Mouse (Mus musculus): Measurements from ENCODE around the gene Agap2. TPM values are rescaled to one million over a fixed set of nuclear protein-coding genes. Genes with fewer than 3 reads are reported as not detected.
"Not testable (repeated sequence)": the region's sequence is repeated elsewhere in the genome, so short reads cannot be mapped to it uniquely, and the experiment has no call there.

Agap2 gene
- total RNA-seq, 2 experiments from 2014 or later, result 542 to 553 TPM

DNA sequence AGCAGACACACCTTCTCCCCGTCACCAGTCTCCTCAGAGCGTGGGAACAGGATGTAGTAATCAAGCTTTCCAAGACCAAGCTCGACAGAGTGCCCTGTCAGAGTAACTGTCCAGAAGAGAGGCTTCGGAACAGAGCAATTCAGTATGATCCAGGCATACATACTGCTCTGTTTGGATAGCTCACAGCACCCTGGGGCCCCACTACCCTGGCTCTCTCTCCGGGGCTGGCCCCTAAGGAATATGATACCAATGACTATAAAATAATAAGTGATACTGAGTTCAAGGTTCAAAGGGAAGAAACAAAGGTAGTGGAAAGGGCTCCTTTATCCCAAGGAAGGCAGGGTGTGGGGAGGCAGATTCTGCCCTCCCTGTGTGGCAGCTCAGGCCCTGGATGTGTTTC lies 57.4 kb downstream of the Agap2 start:
- no peak for DNase-seq (ENCODE audit: low spot score in 2 of 2)

DNA sequence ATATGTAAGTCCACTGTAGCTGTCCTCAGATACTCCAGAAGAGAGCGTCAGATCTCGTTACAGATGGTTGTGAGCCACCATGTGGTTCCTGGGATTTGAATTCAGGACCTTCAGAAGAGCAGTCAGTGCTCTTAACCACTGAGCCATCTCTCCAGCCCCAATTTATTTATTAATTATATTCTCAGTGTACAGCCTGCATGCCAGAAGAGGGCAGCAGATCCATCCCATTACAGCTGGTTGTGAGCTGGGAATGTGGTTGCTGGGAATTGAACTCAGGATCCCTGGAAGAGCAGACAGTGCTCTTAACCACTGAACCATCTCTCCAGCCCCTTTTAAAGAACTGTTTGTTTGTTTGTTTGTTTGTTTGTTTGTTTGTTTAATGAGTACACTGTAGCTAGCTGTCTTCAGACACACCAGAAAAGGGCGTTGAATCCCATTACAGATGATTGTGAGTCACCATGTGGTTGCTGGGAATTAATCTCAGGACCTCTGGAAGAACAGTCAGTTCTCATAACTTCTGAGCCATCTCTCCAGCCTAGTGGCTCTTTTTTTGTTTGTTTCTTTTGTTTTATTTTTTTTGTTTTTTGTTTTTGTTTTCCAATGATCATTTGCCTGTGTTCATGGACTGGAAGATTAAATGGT lies 59.4 kb downstream of the Agap2 start:
- not testable (repeated sequence) for DNase-seq (ENCODE audit: low spot score in 2 of 2)

DNA sequence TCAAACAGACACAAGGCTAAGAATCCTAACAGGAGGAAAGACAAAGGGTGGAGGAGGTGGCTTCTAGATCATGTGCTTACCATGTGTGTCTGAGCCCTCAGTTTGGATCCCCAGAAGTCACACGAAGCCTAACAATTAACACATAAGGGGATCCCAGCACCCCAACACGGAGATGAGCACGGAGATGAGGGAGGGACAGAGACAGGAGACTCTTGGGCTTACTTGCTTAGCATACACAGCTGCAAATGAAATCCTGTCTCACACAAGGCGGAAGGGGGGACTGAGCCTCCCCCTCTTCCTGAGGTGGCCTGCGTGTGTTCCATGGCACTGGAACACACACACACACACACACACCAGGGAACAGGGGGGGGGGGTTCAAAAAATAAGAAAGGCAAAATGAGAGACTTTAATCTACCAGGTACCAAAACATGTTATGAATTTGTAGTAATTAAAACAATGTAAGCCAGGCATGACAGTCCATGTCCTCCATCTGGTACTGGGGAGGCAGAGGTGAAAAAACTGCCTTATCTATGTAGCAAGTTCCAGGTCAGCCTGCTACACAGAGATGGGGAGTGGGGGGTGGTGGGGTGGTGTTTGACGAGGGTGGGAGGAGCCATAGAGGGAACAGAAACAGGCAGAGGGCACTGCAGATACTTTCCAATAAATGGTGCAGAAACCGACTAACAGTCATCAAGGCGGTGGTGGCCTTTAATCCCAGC lies 60.2 kb downstream of the Agap2 start:
- no peak for DNase-seq (ENCODE audit: low spot score in 2 of 2)

DNA sequence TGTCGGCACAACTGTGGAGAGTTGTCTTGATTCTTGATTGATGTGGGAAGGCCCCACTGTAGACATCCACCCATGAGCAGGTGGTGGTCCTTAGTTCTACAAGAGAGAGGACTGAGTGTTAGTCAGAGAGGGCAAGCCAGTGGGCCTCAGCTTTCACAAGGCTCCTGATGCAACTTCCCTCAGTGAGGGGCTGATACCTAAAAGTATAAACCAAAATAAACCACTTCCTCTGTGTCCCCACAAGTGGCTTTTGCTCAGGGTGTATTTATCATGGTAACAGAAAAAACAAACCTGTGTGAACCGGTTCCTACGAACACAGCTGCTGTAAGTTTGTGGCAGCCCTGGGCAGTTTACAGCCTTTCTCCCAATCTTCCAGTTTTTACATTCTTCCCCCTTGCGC lies 61.4 kb downstream of the Agap2 start:
- DNase-seq (ENCODE audit: low spot score in 2 of 2), result no peak

DNA sequence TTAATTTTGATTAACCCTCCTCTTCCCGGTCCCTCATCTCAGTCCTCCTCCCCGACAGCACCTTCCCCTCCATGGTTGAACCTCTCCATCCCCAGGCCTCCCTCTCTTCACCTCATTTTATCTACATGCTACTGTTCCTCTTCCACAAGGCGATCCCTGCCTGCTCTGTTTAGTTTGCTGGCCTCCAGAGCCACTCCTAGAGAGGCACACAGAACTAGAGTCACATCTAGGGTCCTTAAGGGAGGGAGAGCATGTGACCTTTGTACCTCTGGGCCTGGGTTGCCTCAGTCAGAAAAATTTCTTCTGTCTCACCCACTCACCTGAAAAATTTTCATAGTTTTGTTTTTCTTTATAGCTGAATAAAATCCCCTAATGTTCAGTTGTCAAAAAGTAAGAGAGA lies 62.8 kb downstream of the Agap2 start:
- no peak for DNase-seq (ENCODE audit: low spot score in 2 of 2)

DNA sequence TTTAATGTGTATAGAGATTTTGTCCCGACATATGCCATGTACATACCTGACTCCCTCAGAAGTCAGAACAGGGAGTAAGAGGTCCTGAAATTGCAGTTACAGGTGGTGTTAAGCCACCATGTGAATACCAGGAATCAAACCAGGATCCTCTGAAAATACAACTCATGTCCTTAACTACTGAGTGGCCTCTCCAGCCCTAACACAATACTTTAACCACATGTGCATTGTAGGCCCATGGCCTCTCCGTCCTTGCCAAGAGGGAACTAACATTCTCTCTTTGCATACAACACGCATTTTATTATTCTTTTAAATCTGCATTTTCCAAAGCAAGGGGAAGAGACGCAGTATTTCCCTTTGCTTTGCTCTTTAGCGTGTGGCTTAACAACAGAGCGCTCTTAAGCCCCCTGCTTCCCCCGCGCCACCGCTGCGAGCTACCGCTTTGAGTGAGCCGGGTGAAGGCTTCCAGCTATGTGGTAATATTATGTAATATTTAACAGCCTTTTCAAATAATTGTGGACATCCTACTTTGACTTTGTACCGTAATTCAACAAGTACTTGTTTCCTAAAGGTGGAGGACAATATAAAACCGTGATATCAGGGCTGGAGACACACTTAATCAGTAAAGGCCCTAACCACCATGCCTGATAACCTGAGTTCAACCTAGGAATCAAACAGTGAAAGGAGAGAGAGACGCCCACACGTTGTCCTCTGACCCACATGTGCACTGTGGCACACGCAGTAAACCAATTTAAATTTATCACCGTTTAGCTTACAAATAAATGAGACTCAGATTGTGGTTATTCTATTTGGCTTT lies 63.5 kb downstream of the Agap2 start:
- no peak for DNase-seq (ENCODE audit: low spot score in 2 of 2)

DNA sequence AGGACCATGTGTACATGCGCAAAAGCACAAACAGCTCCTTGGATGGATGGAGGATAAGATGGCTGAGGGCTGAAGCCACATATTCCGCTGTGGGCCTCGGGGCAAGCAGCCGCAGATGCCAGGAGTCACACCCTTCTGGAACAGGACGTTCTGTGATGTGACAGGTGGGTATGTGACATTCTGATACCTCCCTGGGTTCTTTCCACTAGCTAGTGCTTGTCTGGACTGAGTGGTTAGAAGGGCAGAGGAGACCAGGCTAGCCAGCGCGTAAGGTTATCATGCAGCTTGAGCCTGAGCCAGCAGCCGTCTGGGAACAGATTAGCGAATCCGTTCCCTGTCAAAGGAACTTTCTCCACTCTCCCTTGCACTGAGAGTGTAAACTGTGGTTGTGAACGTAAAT lies 65.9 kb downstream of the Agap2 start:
- DNase-seq (ENCODE audit: low spot score in 2 of 2), result no peak

DNA sequence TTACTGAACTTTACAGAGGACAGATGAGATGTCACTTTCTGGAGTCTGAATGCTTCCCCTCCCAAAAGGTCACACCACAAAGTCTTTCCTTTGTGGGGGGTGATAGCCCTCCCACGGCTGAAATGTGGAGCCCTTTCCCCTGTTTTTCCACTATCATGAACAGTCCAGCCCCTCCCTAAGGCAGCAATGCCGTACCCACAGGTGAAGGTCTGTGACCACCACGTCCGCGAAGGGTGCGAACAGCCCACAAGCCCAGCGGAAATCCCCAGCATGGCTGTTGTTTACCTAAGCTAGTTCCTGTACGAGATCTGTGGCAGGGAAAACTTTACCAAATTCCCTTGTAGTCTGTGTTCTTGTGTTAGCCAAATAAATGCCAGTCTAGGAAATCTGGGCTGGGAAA lies 66.4 kb downstream of the Agap2 start:
- DNase-seq (ENCODE audit: low spot score in 2 of 2), result no peak

Other genes with a start within 250 kb of the Agap2 start
- 10 to 100 TPM in 1 of 2 experiments, 1 to 10 TPM in 1; 7.4 to 10.3 TPM for gene Atp23, start 173.9 kb upstream of the Agap2 start, total RNA-seq (2021)
- 10 to 100 TPM; 78.9 to 88.9 TPM for gene Ctdsp2, start 96.6 kb upstream of the Agap2 start, total RNA-seq (2021)
- gene Avil, start 74.6 kb upstream of the Agap2 start, total RNA-seq (2021), result under 1 TPM; 0.11 to 0.18 TPM
- gene Tsfm, start 44.4 kb upstream of the Agap2 start, total RNA-seq (2021), result 10 to 100 TPM; 31.4 to 36.3 TPM
- gene Mettl1, start 33.9 kb upstream of the Agap2 start, total RNA-seq (2021), result 10 to 100 TPM; 12.6 to 14.0 TPM
- gene Eef1akmt3, start 33.8 kb upstream of the Agap2 start, total RNA-seq (2021), result under 1 TPM; 0.27 to 0.34 TPM
- gene Cyp27b1, start 27.0 kb upstream of the Agap2 start, total RNA-seq (2021), result under 1 TPM; 0.45 to 0.75 TPM
- gene March9, start 15.1 kb upstream of the Agap2 start, total RNA-seq (2021), result 10 to 100 TPM; 48.6 to 48.9 TPM
- 100 to 1,000 TPM; 157 to 178 TPM for gene Cdk4, start 11.8 kb upstream of the Agap2 start, total RNA-seq (2021)
- 10 to 100 TPM; 59.9 to 63.4 TPM for gene Tspan31, start 5.0 kb upstream of the Agap2 start, total RNA-seq (2021)
- 10 to 100 TPM; 94.3 to 98.3 TPM for gene Os9, start 45.8 kb downstream of the Agap2 start, total RNA-seq (2021)
- 100 to 1,000 TPM; 107 to 116 TPM for gene B4galnt1, start 89.9 kb downstream of the Agap2 start, total RNA-seq (2021)
- gene Slc26a10, start 105.4 kb downstream of the Agap2 start, total RNA-seq (2021), result 1 to 10 TPM; 2.0 to 2.6 TPM
- 100 to 1,000 TPM; 125 to 132 TPM for gene Arhgef25, start 114.8 kb downstream of the Agap2 start, total RNA-seq (2021)
- gene Dtx3, start 120.4 kb downstream of the Agap2 start, total RNA-seq (2021), result 100 to 1,000 TPM; 187 to 203 TPM
- gene Pip4k2c, start 136.3 kb downstream of the Agap2 start, total RNA-seq (2021), result 10 to 100 TPM; 38.3 to 38.4 TPM
- gene Kif5a, start 188.1 kb downstream of the Agap2 start, total RNA-seq (2021), result 100 to 1,000 TPM; 360 to 377 TPM
- gene Dctn2, start 191.1 kb downstream of the Agap2 start, total RNA-seq (2021), result 100 to 1,000 TPM; 312 to 315 TPM
- 10 to 100 TPM; 44.8 to 58.7 TPM for gene Mbd6, start 213.7 kb downstream of the Agap2 start, total RNA-seq (2021)
- gene Mars, start 236.5 kb downstream of the Agap2 start, total RNA-seq (2021), result 10 to 100 TPM; 53.9 to 57.7 TPM
- gene Arhgap9, start 246.7 kb downstream of the Agap2 start, total RNA-seq (2021), result 1 to 10 TPM; 1.1 to 1.2 TPM